Mouse (Mus musculus): Measurements from ENCODE around the gene Fip1l1.

DNA sequence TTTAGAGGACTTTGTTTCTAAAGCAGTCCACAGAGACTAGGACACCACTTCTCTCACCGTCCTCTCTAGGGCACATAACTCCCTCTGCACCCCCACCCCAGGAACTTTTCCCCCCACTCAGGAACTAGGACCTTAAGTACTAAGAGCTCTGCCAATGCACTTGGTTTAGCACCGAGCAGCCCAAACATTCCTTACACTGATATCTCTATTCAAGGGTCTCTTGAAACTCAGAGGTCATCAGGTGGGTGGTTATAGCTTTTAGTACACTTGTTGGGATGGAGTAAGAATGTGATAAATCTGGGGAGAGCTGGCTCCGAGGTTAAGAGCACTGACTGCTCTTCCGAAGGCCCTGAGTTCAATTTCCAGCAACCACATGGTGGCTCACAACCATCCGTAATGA is 77.5 kb downstream of the Fip1l1 start:
- no peak for TF ChIP-seq CTCF (IDR thresholded peaks at IDR 0.05; ENCODE audit: control insufficient read depth, insufficient read depth, low read length)
- TF ChIP-seq POLR2A (IDR thresholded peaks at IDR 0.05; ENCODE audit: borderline replicate concordance, control insufficient read depth, low read depth, low read length), result no peak

Measured in bone marrow, adult 2 months (tissue).